11 mouse cellular contexts compared by ENCODE assay signal in the genomic region with DNA sequence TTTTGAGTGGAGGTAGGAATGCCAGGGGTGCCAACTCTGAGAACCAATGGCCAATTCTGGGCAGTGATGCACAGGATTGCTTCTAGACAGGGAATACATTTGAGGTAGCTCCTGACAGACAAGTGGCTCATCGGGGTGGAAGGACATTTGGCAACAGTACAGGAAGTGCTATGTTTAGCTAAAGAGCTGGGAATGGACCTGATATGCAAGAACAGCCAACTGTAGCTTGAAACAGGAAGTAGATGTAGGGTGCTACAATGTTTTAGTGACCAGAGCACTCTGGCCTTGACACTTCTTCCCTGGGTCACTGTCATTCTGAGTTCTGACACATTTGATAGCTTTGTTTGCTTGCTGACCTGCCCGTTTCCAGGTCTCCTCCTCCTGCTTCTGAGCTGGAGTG. TPM values are rescaled to one million over a fixed set of nuclear protein-coding genes. Genes with fewer than 3 reads are reported as not detected.
DNase-seq lines count a peak whose midpoint lies in the region; ATAC-seq and TF ChIP-seq lines count a peak whose summit lies in the region.
"Had no signal": no experiment of that assay in that cellular context is flagged by ENCODE, and none has a peak within 500 bp of the region (broad histone marks: within the 10 kb centered on the region; RNA-seq: fewer than 3 reads in every experiment).

No protein-coding gene starts in this region.

- peak overlapping the region; percentile 66 for H3K27ac ChIP-seq in liver, adult 2 months (replicated peaks; ENCODE audit: insufficient read depth, low read depth, low read length)
- H3K27ac ChIP-seq in liver, embryonic 11.5 days (ENCODE audit: low read depth, low read length): peak overlapping the region; percentile 49; the same call in 1 of the 2 replicates
- H3K27ac ChIP-seq in stomach, embryonic 15.5 days: peak overlapping the region; percentile 5
- H3K27ac ChIP-seq: forebrain, embryonic 13.5 days; limb, embryonic 15.5 days had no signal

- H3K9me3 ChIP-seq in liver, embryonic 11.5 days (ENCODE audit: control insufficient read depth, low read length): no peaks in the 10 kb centered on the region
- H3K9me3 ChIP-seq in stomach, embryonic 15.5 days: no peaks in the 10 kb centered on the region
- H3K9me3 ChIP-seq: forebrain, embryonic 13.5 days; limb, embryonic 15.5 days had no signal

- TF ChIP-seq POLR2A in liver, adult 2 months (IDR thresholded peaks at IDR 0.05; ENCODE audit: extremely low read depth, insufficient read depth, low read length): no peak

- no peaks in the 10 kb centered on the region for H3K79me2 ChIP-seq in liver, adult 2 months (ENCODE audit: control insufficient read depth, insufficient read depth, low read length)

- WGBS in liver, adult 2 months: 6% methylated on average over 2 of the region's 2 CpGs
- 24% methylated on average over 2 of the region's 2 CpGs for WGBS in liver, embryonic 11.5 days
- 42% methylated on average over 2 of the region's 2 CpGs for WGBS in stomach, embryonic 15.5 days

- H3K4me1 ChIP-seq in liver, adult 2 months (ENCODE audit: control insufficient read depth, insufficient read depth, low read length): no peaks in the 10 kb centered on the region
- H3K4me1 ChIP-seq in liver, embryonic 11.5 days (replicated peaks; ENCODE audit: control insufficient read depth, insufficient read depth, low read length): peaks cover 7% of the 10 kb centered on the region; the same call in 1 of the 2 replicates
- no peaks in the 10 kb centered on the region for H3K4me1 ChIP-seq in stomach, embryonic 15.5 days

- no peak overlapping the region for H3K4me3 ChIP-seq in liver, adult 2 months (ENCODE audit: insufficient read depth, low read depth, low read length)
- no peak overlapping the region for H3K4me3 ChIP-seq in liver, embryonic 11.5 days (ENCODE audit: low read depth, low read length)
- H3K4me3 ChIP-seq in stomach, embryonic 15.5 days (replicated peaks): no peak overlapping the region
- H3K4me3 ChIP-seq: forebrain, embryonic 13.5 days; limb, embryonic 15.5 days had no signal

- no peak overlapping the region for H3K4me2 ChIP-seq in liver, embryonic 11.5 days
- no peak overlapping the region for H3K4me2 ChIP-seq in stomach, embryonic 15.5 days
- H3K4me2 ChIP-seq: forebrain, embryonic 13.5 days; limb, embryonic 15.5 days had no signal

- H3K27me3 ChIP-seq in liver, adult 2 months (ENCODE audit: control insufficient read depth, insufficient read depth, low read length): no peaks in the 10 kb centered on the region
- H3K27me3 ChIP-seq in liver, embryonic 11.5 days (replicated peaks; ENCODE audit: control insufficient read depth, insufficient read depth, low read length): no peaks in the 10 kb centered on the region
- H3K27me3 ChIP-seq in stomach, embryonic 15.5 days (replicated peaks): no peaks in the 10 kb centered on the region
- H3K27me3 ChIP-seq: forebrain, embryonic 13.5 days; limb, embryonic 15.5 days had no signal

- DNase-seq in adrenal gland, adult 2 months: peak; percentile 14
- no peak for DNase-seq in adrenal gland, postnatal 25 days
- peak; percentile 38 for DNase-seq in liver, adult 2 months (ENCODE audit: extremely low read depth, low read depth, low spot score)
- no peak for DNase-seq in liver
- DNase-seq in liver, embryonic 11.5 days (ENCODE audit: low spot score): no peak
- DNase-seq in thymus, postnatal 36 days: no peak
- DNase-seq: thymus, postnatal 4 days had no signal

- H3K9ac ChIP-seq in liver, adult 2 months (ENCODE audit: low read depth, low read length): no peak overlapping the region
- H3K9ac ChIP-seq in liver, embryonic 11.5 days (ENCODE audit: low read depth, low read length): no peak overlapping the region
- no peak overlapping the region for H3K9ac ChIP-seq in stomach, embryonic 15.5 days
- H3K9ac ChIP-seq: forebrain, embryonic 13.5 days; limb, embryonic 15.5 days had no signal

- no peak for ATAC-seq in liver, embryonic 11.5 days (replicated peaks; ENCODE audit: low FRiP score)
- ATAC-seq in stomach, embryonic 15.5 days (ENCODE audit: insufficient read depth, low FRiP score, low read depth): no peak
- ATAC-seq in megakaryocyte-erythroid progenitor cell, adult 5-6 weeks (replicated peaks; ENCODE audit: low FRiP score, low TSS enrichment, poor library complexity, severe bottlenecking): no peak
- ATAC-seq: forebrain, embryonic 13.5 days had no signal

- no peaks in the 10 kb centered on the region for H3K36me3 ChIP-seq in liver, adult 2 months (ENCODE audit: control insufficient read depth, insufficient read depth, low read length)
- H3K36me3 ChIP-seq in liver, embryonic 11.5 days (ENCODE audit: control insufficient read depth, insufficient read depth, low read length): no peaks in the 10 kb centered on the region
- no peaks in the 10 kb centered on the region for H3K36me3 ChIP-seq in stomach, embryonic 15.5 days
- H3K36me3 ChIP-seq: limb, embryonic 15.5 days had no signal

- TF ChIP-seq CTCF in liver, adult 2 months (IDR thresholded peaks at IDR 0.05; ENCODE audit: low read depth, low read length): no peak

RNA-seq across cellular contexts. Expression of gene Cdk5r1, which starts 46.0 kb away (rescaled TPM):
- total RNA-seq in adrenal gland, adult 2 months (2021): 1 to 10 TPM; 1.5 to 3.1 TPM
- 5.8 TPM in 2 replicates for polyA plus RNA-seq in adrenal gland, adult 2 months (2012; rRNA removed)
- total RNA-seq in adrenal gland, postnatal 25 days (2021): 2.7 and 3.2 TPM in 2 replicates
- total RNA-seq in liver, adult 2 months (2014; rRNA removed): 0.18 and 0.47 TPM in 2 replicates
- polyA plus RNA-seq in liver, adult 2 months (2012; rRNA removed): 0.45 and 0.61 TPM in 2 replicates
- 0.68 and 0.77 TPM in 2 replicates for polyA plus RNA-seq in liver, embryonic 11.5 days (2014; fragmentation: Nextera tagmentation; extraction: Ambion mirVana)
- polyA plus RNA-seq in stomach, embryonic 15.5 days (2015; fragmentation: Nextera tagmentation; extraction: Ambion mirVana): 1.4 and 1.8 TPM in 2 replicates
- total RNA-seq in megakaryocyte-erythroid progenitor cell, adult 5-6 weeks (2014; fragmentation: Nextera tagmentation): 0.72 and 1.2 TPM in 2 replicates
- 0.50 and 1.9 TPM in 2 replicates for total RNA-seq in megakaryocyte-erythroid progenitor cell, adult 5-6 weeks (2017)

Comparison
In these comparisons a context has a peak if more than half of its experiments do, and no peak if none do; other contexts are left out.
1. DNase-seq: peak in adrenal gland, adult 2 months (single experiment) and liver, adult 2 months (single experiment); none in adrenal gland, postnatal 25 days (single experiment), liver (single experiment), liver, embryonic 11.5 days (single experiment) and thymus, postnatal 36 days (0 of 2).
2. H3K27ac ChIP-seq: peak in every context shown above with its lines; median percentile 66 in liver, adult 2 months; 49 in liver, embryonic 11.5 days; 5 in stomach, embryonic 15.5 days.